Mouse (Mus musculus): ENCODE data around the gene Kcne3. TPM values are rescaled to one million over a fixed set of nuclear protein-coding genes. Genes with fewer than 3 reads are reported as not detected.

Kcne3 gene
- polyA plus RNA-seq, 1 experiment from 2014 or later = 58.7 TPM

- WGBS = 80% methylated on average over 3 of the region's 3 CpGs
- no peak overlapping the region for H3K27ac ChIP-seq
- no peaks in the 10 kb centered on the region for H3K36me3 ChIP-seq
- no peaks in the 10 kb centered on the region for H3K9me3 ChIP-seq
- H3K4me1 ChIP-seq (replicated peaks) = peaks cover 16% of the 10 kb centered on the region; the same call in 1 of the 2 replicates
- 0 out of 2 replicates have a peak, but pooled peaks cover 4% of the 10 kb centered on the region for H3K27me3 ChIP-seq (replicated peaks)
- no peak overlapping the region for H3K4me3 ChIP-seq (replicated peaks)
- H3K4me2 ChIP-seq (replicated peaks) = no peak overlapping the region
- no peak for ATAC-seq
- no peak overlapping the region for H3K9ac ChIP-seq
Observed at GRCm38 (mm10) chr7:100182388-100182787, 6.1 kb downstream of the Kcne3 start.

- H3K36me3 ChIP-seq = no peaks in the 10 kb centered on the region
- H3K4me3 ChIP-seq (replicated peaks) = no peak overlapping the region
- no peaks in the 10 kb centered on the region for H3K9me3 ChIP-seq
- H3K27me3 ChIP-seq (replicated peaks) = no peaks in the 10 kb centered on the region
- H3K4me2 ChIP-seq (replicated peaks) = no peak overlapping the region
- ATAC-seq = peak; percentile 25; the same call in 1 of the 2 replicates
- H3K27ac ChIP-seq = no peak overlapping the region
- no peak overlapping the region for H3K9ac ChIP-seq
- 23% methylated on average over 7 of the region's 7 CpGs for WGBS
- H3K4me1 ChIP-seq (replicated peaks) = no peaks in the 10 kb centered on the region
Observed at GRCm38 (mm10) chr7:100187601-100188000, 11.3 kb downstream of the Kcne3 start.

GRCm38 (mm10) chr7:100190167-100190566 lies 13.9 kb downstream of the Kcne3 start:
- 67% methylated on average over 4 of the region's 4 CpGs for WGBS
- no peak for ATAC-seq
- no peak overlapping the region for H3K4me3 ChIP-seq (replicated peaks)
- no peaks in the 10 kb centered on the region for H3K9me3 ChIP-seq
- no peak overlapping the region for H3K9ac ChIP-seq
- H3K36me3 ChIP-seq = no peaks in the 10 kb centered on the region
- H3K4me2 ChIP-seq (replicated peaks) = no peak overlapping the region
- no peaks in the 10 kb centered on the region for H3K4me1 ChIP-seq (replicated peaks)
- H3K27me3 ChIP-seq (replicated peaks) = no peaks in the 10 kb centered on the region
- no peak overlapping the region for H3K27ac ChIP-seq

- no peak overlapping the region for H3K4me2 ChIP-seq (replicated peaks)
- no peaks in the 10 kb centered on the region for H3K27me3 ChIP-seq (replicated peaks)
- no peaks in the 10 kb centered on the region for H3K4me1 ChIP-seq (replicated peaks)
- 5% methylated on average over 4 of the region's 4 CpGs for WGBS
- no peak overlapping the region for H3K9ac ChIP-seq
- no peak; the same call in 1 of the 2 replicates for ATAC-seq
- H3K4me3 ChIP-seq (replicated peaks) = no peak overlapping the region
- no peaks in the 10 kb centered on the region for H3K36me3 ChIP-seq
- no peaks in the 10 kb centered on the region for H3K9me3 ChIP-seq
- H3K27ac ChIP-seq = no peak overlapping the region
Observed at GRCm38 (mm10) chr7:100190778-100191177, 14.5 kb downstream of the Kcne3 start.

- WGBS = 87% methylated on average over 3 of the region's 3 CpGs
- no peaks in the 10 kb centered on the region for H3K9me3 ChIP-seq
- no peak for ATAC-seq
- H3K27ac ChIP-seq = no peak overlapping the region
- no peaks in the 10 kb centered on the region for H3K36me3 ChIP-seq
- H3K4me2 ChIP-seq (replicated peaks) = no peak overlapping the region
- no peak overlapping the region for H3K9ac ChIP-seq
- no peaks in the 10 kb centered on the region for H3K4me1 ChIP-seq (replicated peaks)
- H3K27me3 ChIP-seq (replicated peaks) = no peaks in the 10 kb centered on the region
- H3K4me3 ChIP-seq (replicated peaks) = no peak overlapping the region
Observed at GRCm38 (mm10) chr7:100201191-100201590, 24.9 kb downstream of the Kcne3 start.

- Histone ChIP-seq H3K27ac (no peak overlapping the region), H3K4me3 (replicated peaks) (no peak overlapping the region), H3K36me3 (no peaks in the 10 kb centered on the region), H3K9ac (no peak overlapping the region), H3K4me1 (replicated peaks) (no peaks in the 10 kb centered on the region), H3K9me3 (no peaks in the 10 kb centered on the region), H3K27me3 (replicated peaks) (no peaks in the 10 kb centered on the region), H3K4me2 (replicated peaks) (no peak overlapping the region)
- no peak for ATAC-seq
- WGBS = 63% methylated on average over 3 of the region's 3 CpGs
Observed at GRCm38 (mm10) chr7:100203616-100204015, 27.3 kb downstream of the Kcne3 start.

GRCm38 (mm10) chr7:100204871-100205270 lies 28.6 kb downstream of the Kcne3 start:
- H3K9ac ChIP-seq = no peak overlapping the region
- ATAC-seq = no peak

GRCm38 (mm10) chr7:100206144-100206543 lies 29.8 kb downstream of the Kcne3 start:
- WGBS = 82% methylated on average over 2 of the region's 2 CpGs
- Histone ChIP-seq H3K36me3 (no peaks in the 10 kb centered on the region), H3K9ac (no peak overlapping the region), H3K27ac (no peak overlapping the region), H3K27me3 (replicated peaks) (no peaks in the 10 kb centered on the region), H3K4me1 (replicated peaks) (no peaks in the 10 kb centered on the region), H3K4me2 (replicated peaks) (no peak overlapping the region), H3K9me3 (no peaks in the 10 kb centered on the region), H3K4me3 (replicated peaks) (no peak overlapping the region)
- no peak for ATAC-seq

More at GRCm38 (mm10) chr7:100204871-100205270, 28.6 kb downstream of the Kcne3 start:
- H3K27me3 ChIP-seq (replicated peaks) = no peaks in the 10 kb centered on the region
- H3K27ac ChIP-seq = no peak overlapping the region
- H3K4me3 ChIP-seq (replicated peaks) = no peak overlapping the region
- WGBS = 73% methylated on average over 6 of the region's 6 CpGs
- no peak overlapping the region for H3K4me2 ChIP-seq (replicated peaks)
- H3K36me3 ChIP-seq = no peaks in the 10 kb centered on the region
- no peaks in the 10 kb centered on the region for H3K9me3 ChIP-seq
- H3K4me1 ChIP-seq (replicated peaks) = no peaks in the 10 kb centered on the region

GRCm38 (mm10) chr7:100207886-100208285 lies 31.6 kb downstream of the Kcne3 start:
- H3K4me1 ChIP-seq (replicated peaks) = no peaks in the 10 kb centered on the region
- no peaks in the 10 kb centered on the region for H3K27me3 ChIP-seq (replicated peaks)
- no peak for ATAC-seq
- no peak overlapping the region for H3K4me3 ChIP-seq (replicated peaks)
- no peak overlapping the region for H3K4me2 ChIP-seq (replicated peaks)
- H3K9ac ChIP-seq = no peak overlapping the region
- no peak overlapping the region for H3K27ac ChIP-seq
- no peaks in the 10 kb centered on the region for H3K9me3 ChIP-seq
- no peaks in the 10 kb centered on the region for H3K36me3 ChIP-seq

GRCm38 (mm10) chr7:100214310-100214709 lies 38.0 kb downstream of the Kcne3 start:
- Histone ChIP-seq H3K27me3 (replicated peaks) (no peaks in the 10 kb centered on the region), H3K27ac (no peak overlapping the region), H3K9me3 (no peaks in the 10 kb centered on the region), H3K4me1 (replicated peaks) (no peaks in the 10 kb centered on the region), H3K4me2 (replicated peaks) (no peak overlapping the region), H3K4me3 (replicated peaks) (no peak overlapping the region), H3K9ac (no peak overlapping the region), H3K36me3 (no peaks in the 10 kb centered on the region)
- WGBS = 60% methylated on average over 4 of the region's 4 CpGs
- ATAC-seq = no peak

GRCm38 (mm10) chr7:100215116-100215732 lies 38.9 kb downstream of the Kcne3 start:
- H3K9ac ChIP-seq = no peak overlapping the region
- no peak overlapping the region for H3K27ac ChIP-seq
- H3K4me3 ChIP-seq (replicated peaks) = no peak overlapping the region
- no peaks in the 10 kb centered on the region for H3K27me3 ChIP-seq (replicated peaks)
- no peaks in the 10 kb centered on the region for H3K9me3 ChIP-seq
- no peaks in the 10 kb centered on the region for H3K36me3 ChIP-seq
- H3K4me1 ChIP-seq (replicated peaks) = no peaks in the 10 kb centered on the region
- ATAC-seq = no peak
- H3K4me2 ChIP-seq (replicated peaks) = no peak overlapping the region
- WGBS = 50% methylated on average over 6 of the region's 6 CpGs

- Histone ChIP-seq H3K27ac (no peak overlapping the region), H3K4me1 (replicated peaks) (no peaks in the 10 kb centered on the region), H3K36me3 (no peaks in the 10 kb centered on the region), H3K4me2 (replicated peaks) (no peak overlapping the region), H3K4me3 (replicated peaks) (no peak overlapping the region), H3K9me3 (no peaks in the 10 kb centered on the region), H3K27me3 (replicated peaks) (no peaks in the 10 kb centered on the region), H3K9ac (no peak overlapping the region)
- no peak for ATAC-seq
- WGBS = 72% methylated on average over 10 of the region's 10 CpGs
Observed at GRCm38 (mm10) chr7:100215976-100216375, 39.7 kb downstream of the Kcne3 start.
